Mouse (Mus musculus): ENCODE data around the gene Sbk1. TPM values are rescaled to one million over a fixed set of nuclear protein-coding genes. Genes with fewer than 3 reads are reported as not detected.

Sbk1 gene
- total and polyA plus RNA-seq, 3 experiments = 1.6 to 4.5 (median 4.2) TPM

DNA sequence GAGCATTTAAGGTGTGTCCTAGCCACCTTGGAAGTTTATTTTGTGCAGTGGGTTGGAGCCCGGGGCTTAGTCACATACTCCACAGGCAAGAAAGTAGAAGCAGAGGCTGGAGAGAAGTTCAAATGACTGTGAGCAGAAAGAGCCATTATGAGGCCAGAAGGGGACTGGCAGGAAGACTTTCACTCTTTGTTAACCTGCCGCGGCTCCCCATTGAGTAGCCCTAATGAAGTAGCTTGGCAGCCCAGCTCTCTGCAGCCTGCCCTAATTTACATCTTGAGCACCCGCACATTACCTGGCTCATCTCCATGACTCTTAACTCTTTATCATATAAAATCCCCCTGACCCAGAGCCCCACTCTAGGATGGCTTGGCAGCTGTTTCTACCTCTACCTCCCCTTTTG lies 2.2 kb downstream of the Sbk1 start:
- no peak for TF ChIP-seq ZNF384 (IDR thresholded peaks at IDR 0.05; ENCODE audit: low read depth, low read length)
- no peak for TF ChIP-seq POLR2A (IDR thresholded peaks at IDR 0.05; ENCODE audit: low read depth, low read length)
- TF ChIP-seq HCFC1 (IDR thresholded peaks at IDR 0.05; ENCODE audit: low read depth, low read length) = no peak
- no peak for TF ChIP-seq POLR2AphosphoS2 (IDR thresholded peaks at IDR 0.05; ENCODE audit: low read depth, low read length)
- TF ChIP-seq EP300 (IDR thresholded peaks at IDR 0.05; ENCODE audit: low read length) = no peak
- TF ChIP-seq GABPA (IDR thresholded peaks at IDR 0.05; ENCODE audit: insufficient replicate concordance, low read depth, low read length) = no peak
- TF ChIP-seq E2F4 (IDR thresholded peaks at IDR 0.05; ENCODE audit: insufficient replicate concordance, low read depth, low read length) = no peak
- TF ChIP-seq UBTF (IDR thresholded peaks at IDR 0.05; ENCODE audit: low read depth, low read length) = no peak
- no peak for TF ChIP-seq CTCF (conservative IDR thresholded peaks at IDR 0.05 in 1 of 2, IDR thresholded peaks at IDR 0.05 in 1 of 2; ENCODE audit: low read depth in 2 of 2, low read length in 2 of 2)
- no peak for TF ChIP-seq PAX5 (IDR thresholded peaks at IDR 0.05; ENCODE audit: low read length)
- no peak for TF ChIP-seq ELF1 (IDR thresholded peaks at IDR 0.05; ENCODE audit: low read depth, low read length)
- no peak for TF ChIP-seq MEF2A (IDR thresholded peaks at IDR 0.05; ENCODE audit: borderline replicate concordance, low read depth, low read length)
- in situ Hi-C loops (cut with MboI; ENCODE audit: low pct_ligation_motif_present, low pct_unique_long_range_greater_than_20kb, low sequenced_read_pairs) = loop anchor here (25.0 kb wide), 1 partner anchor 88 kb away; the partner anchor contains the start of gene Lat
- dilution Hi-C loops (cut with MboI; ENCODE audit: extremely low pct_ligation_motif_present, extremely low pct_unique_long_range_greater_than_20kb, low sequenced_read_pairs) = no loop called here
- Histone ChIP-seq H3K9me3 (replicated peaks; ENCODE audit: low read length) (no peaks in the 10 kb centered on the region), H3K4me1 (ENCODE audit: control insufficient read depth in 1 of 2, insufficient read depth in 2 of 2) (peaks cover 32 to 77% of the 10 kb centered on the region in 2 experiments), H3K79me2 (replicated peaks; ENCODE audit: control insufficient read depth, extremely low read depth, insufficient read depth, poor library complexity, severe bottlenecking) (no peaks in the 10 kb centered on the region), H3K27me3 (replicated peaks) (peaks cover 28% of the 10 kb centered on the region), H3K27ac (ENCODE audit: insufficient read depth, low read depth) (no peak overlapping the region), H3K9ac (ENCODE audit: insufficient read depth, low read depth) (no peak overlapping the region), H3K4me2 (ENCODE audit: insufficient read depth, low read depth, poor library complexity, severe bottlenecking) (no peak overlapping the region), H3K4me3 (replicated peaks in 1 of 3; ENCODE audit: low read depth in 2 of 3, low read length in 2 of 3, poor library complexity in 1 of 3) (no peak overlapping the region), H3K36me3 (replicated peaks in 1 of 2; ENCODE audit: control insufficient read depth in 1 of 2, insufficient read depth in 1 of 2, low read length in 1 of 2) (peaks cover 0 to 6% of the 10 kb centered on the region in 2 experiments)
- DNase-seq (ENCODE audit: extremely low read depth) = no peak

DNA sequence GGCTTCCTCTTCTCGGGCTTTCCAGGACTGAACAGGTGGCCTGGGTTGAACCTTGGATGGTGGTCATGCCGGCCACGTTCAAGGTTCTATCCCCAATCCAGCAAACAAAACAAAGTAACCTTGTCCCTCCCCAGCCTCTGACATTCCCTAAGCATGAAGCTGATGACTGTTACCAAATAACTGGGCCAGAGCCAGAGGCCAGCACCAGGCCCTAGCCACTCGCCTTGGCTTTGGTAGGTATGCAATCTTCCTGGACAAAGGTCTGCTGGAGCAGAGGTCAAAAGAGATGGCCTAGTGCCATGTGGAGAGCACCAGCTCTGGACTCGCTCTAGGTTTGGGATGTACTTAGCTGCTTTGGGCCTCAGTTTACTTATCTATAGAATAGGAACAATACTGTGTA lies 3.3 kb downstream of the Sbk1 start:
- Histone ChIP-seq H3K9ac (ENCODE audit: insufficient read depth, low read depth) (no peak overlapping the region), H3K79me2 (replicated peaks; ENCODE audit: control insufficient read depth, extremely low read depth, insufficient read depth, poor library complexity, severe bottlenecking) (no peaks in the 10 kb centered on the region), H3K36me3 (replicated peaks in 1 of 2; ENCODE audit: control insufficient read depth in 1 of 2, insufficient read depth in 1 of 2, low read length in 1 of 2) (peaks cover 0 to 6% of the 10 kb centered on the region in 2 experiments), H3K4me1 (ENCODE audit: control insufficient read depth in 1 of 2, insufficient read depth in 2 of 2) (peaks cover 27 to 81% of the 10 kb centered on the region in 2 experiments), H3K4me2 (ENCODE audit: insufficient read depth, low read depth, poor library complexity, severe bottlenecking) (no peak overlapping the region), H3K27me3 (replicated peaks) (peaks cover 19% of the 10 kb centered on the region), H3K27ac (ENCODE audit: insufficient read depth, low read depth) (no peak overlapping the region), H3K4me3 (replicated peaks in 1 of 3; ENCODE audit: low read depth in 2 of 3, low read length in 2 of 3, poor library complexity in 1 of 3) (no peak overlapping the region), H3K9me3 (replicated peaks; ENCODE audit: low read length) (no peaks in the 10 kb centered on the region)
- in situ Hi-C loops (cut with MboI; ENCODE audit: low pct_ligation_motif_present, low pct_unique_long_range_greater_than_20kb, low sequenced_read_pairs) = no loop called here
- no peak for DNase-seq (ENCODE audit: extremely low read depth)
- TF ChIP-seq NELFE (IDR thresholded peaks at IDR 0.05; ENCODE audit: low read depth, low read length) = no peak
- no peak for TF ChIP-seq USF2 (conservative IDR thresholded peaks at IDR 0.05; ENCODE audit: low read depth, low read length)
- no peak for TF ChIP-seq MXI1 (IDR thresholded peaks at IDR 0.05; ENCODE audit: low read depth, low read length)
- dilution Hi-C loops (cut with MboI; ENCODE audit: extremely low pct_ligation_motif_present, extremely low pct_unique_long_range_greater_than_20kb, low sequenced_read_pairs) = no loop called here

DNA sequence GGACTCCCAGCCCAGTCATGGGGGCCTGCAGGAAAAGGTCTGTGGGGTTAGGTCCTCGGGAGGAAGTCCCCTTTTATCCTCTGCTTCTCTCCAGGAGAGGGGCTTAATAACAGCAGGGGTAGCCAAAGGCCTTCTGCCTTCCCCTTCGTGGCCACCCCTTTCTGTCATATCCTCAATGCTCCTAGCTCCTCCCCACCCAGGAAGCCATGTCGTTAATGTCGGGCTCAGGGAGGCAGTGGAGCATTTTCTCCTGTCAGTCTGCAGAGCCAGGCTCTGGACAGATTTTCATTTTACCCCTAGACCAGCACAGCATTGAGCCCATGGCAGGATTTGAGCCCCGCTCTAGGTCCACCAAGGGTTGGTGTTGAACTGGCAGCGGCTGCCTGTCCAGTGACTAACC lies 3.9 kb downstream of the Sbk1 start:
- no peaks in the 10 kb centered on the region for H3K9me3 ChIP-seq (replicated peaks; ENCODE audit: low read length)
- H3K4me3 ChIP-seq (replicated peaks in 1 of 3; ENCODE audit: low read depth in 2 of 3, low read length in 2 of 3, poor library complexity in 1 of 3) = no peak overlapping the region
- H3K27me3 ChIP-seq (replicated peaks) = peaks cover 13% of the 10 kb centered on the region
- TF ChIP-seq CTCF (conservative IDR thresholded peaks at IDR 0.05 in 1 of 2, IDR thresholded peaks at IDR 0.05 in 1 of 2; ENCODE audit: low read depth in 2 of 2, low read length in 2 of 2) (no peak), CHD1 (IDR thresholded peaks at IDR 0.05; ENCODE audit: low read depth, low read length) (no peak), ZC3H11A (IDR thresholded peaks at IDR 0.05; ENCODE audit: low read depth, low read length) (no peak), BHLHE40 (IDR thresholded peaks at IDR 0.05; ENCODE audit: low read depth, low read length) (no peak), MAFK (IDR thresholded peaks at IDR 0.05; ENCODE audit: insufficient replicate concordance, low read length) (no peak), ELF1 (IDR thresholded peaks at IDR 0.05; ENCODE audit: low read depth, low read length) (no peak), MAX (IDR thresholded peaks at IDR 0.05; ENCODE audit: low read length) (no peak), RAD21 (IDR thresholded peaks at IDR 0.05; ENCODE audit: low read depth, low read length) (no peak), IRF4 (IDR thresholded peaks at IDR 0.05; ENCODE audit: low read depth, low read length) (no peak), TCF12 (IDR thresholded peaks at IDR 0.05; ENCODE audit: low read depth, low read length) (no peak), E2F4 (IDR thresholded peaks at IDR 0.05; ENCODE audit: insufficient replicate concordance, low read depth, low read length) (no peak), KAT2A (IDR thresholded peaks at IDR 0.05; ENCODE audit: insufficient replicate concordance, low read length) (no peak), GABPA (IDR thresholded peaks at IDR 0.05; ENCODE audit: insufficient replicate concordance, low read depth, low read length) (no peak), ZNF384 (IDR thresholded peaks at IDR 0.05; ENCODE audit: low read depth, low read length) (no peak), ZMIZ1 (IDR thresholded peaks at IDR 0.05; ENCODE audit: low read depth, low read length) (no peak), POLR2A (IDR thresholded peaks at IDR 0.05; ENCODE audit: low read depth, low read length) (no peak)
- H3K4me1 ChIP-seq (ENCODE audit: control insufficient read depth in 1 of 2, insufficient read depth in 2 of 2) = peaks cover 27 to 82% of the 10 kb centered on the region in 2 experiments
- in situ Hi-C loops (cut with MboI; ENCODE audit: low pct_ligation_motif_present, low pct_unique_long_range_greater_than_20kb, low sequenced_read_pairs) = no loop called here
- no peak for DNase-seq (ENCODE audit: extremely low read depth)
- H3K9ac ChIP-seq (ENCODE audit: insufficient read depth, low read depth) = no peak overlapping the region
- peaks cover 0 to 6% of the 10 kb centered on the region in 2 experiments for H3K36me3 ChIP-seq (replicated peaks in 1 of 2; ENCODE audit: control insufficient read depth in 1 of 2, insufficient read depth in 1 of 2, low read length in 1 of 2)
- dilution Hi-C loops (cut with MboI; ENCODE audit: extremely low pct_ligation_motif_present, extremely low pct_unique_long_range_greater_than_20kb, low sequenced_read_pairs) = no loop called here
- H3K79me2 ChIP-seq (replicated peaks; ENCODE audit: control insufficient read depth, extremely low read depth, insufficient read depth, poor library complexity, severe bottlenecking) = no peaks in the 10 kb centered on the region
- no peak overlapping the region for H3K27ac ChIP-seq (ENCODE audit: insufficient read depth, low read depth)
- H3K4me2 ChIP-seq (ENCODE audit: insufficient read depth, low read depth, poor library complexity, severe bottlenecking) = no peak overlapping the region

Data from CH12.LX (cell line).